Mouse (Mus musculus): ENCODE measurements around the gene Tlr12.

DNA sequence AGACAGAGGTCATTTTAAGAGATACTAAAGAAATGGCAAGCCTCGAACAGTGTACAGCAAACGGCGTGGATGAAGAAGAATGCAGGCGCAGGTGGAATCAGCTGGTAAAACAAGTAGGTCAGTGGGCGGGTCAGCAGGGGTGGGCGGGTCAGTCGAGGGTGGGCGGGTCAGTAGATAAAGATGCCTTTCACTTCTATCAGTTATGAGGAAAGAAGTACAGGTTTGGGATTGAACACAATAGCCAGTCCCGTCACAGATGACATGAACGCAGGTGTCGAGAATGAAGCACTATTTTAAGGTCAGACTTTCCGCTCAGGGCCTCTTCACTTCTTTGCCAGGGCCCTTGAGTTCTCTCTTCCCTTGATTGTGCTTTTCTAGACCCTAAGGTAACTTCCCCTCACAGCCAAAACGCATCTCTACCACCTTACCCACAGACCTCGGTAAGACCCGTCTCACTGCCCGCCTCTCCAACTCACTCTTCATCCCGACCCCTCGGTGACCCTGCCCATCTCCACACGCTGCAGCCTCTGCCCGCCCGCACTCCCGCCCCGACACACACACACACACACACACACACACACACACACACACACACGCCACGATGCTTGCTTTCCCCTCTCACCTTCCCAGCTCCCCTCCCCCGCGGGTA, 9.0 kb downstream of the Tlr12 start:
- TF ChIP-seq POLR2A (IDR thresholded peaks at IDR 0.05; ENCODE audit: low read depth, low read length): no peak
- no peak for TF ChIP-seq CTCF (IDR thresholded peaks at IDR 0.05; ENCODE audit: extremely low read depth, insufficient read depth, insufficient read length, insufficient replicate concordance)

All from spleen, adult 2 months (tissue).